8 mouse cellular contexts compared by ENCODE assay signal in genomic region chr5:134581146-134581545, GRCm38 (mm10). TPM values are rescaled to one million over a fixed set of nuclear protein-coding genes. Genes with fewer than 3 reads are reported as not detected.
DNase-seq lines count a peak whose midpoint lies in the region; ATAC-seq and TF ChIP-seq lines count a peak whose summit lies in the region.

Gene Rfc2, plus strand, starts transcription at chr5:134581366.

- TF ChIP-seq CTCF in thymus, adult 2 months (IDR thresholded peaks at IDR 0.05; ENCODE audit: borderline replicate concordance, control insufficient read depth, extremely low read depth, insufficient read depth, low read length, poor library complexity): no peak

- 95% methylated on average over 5 of the region's 5 CpGs for WGBS in thymus, adult 2 months
- WGBS in forebrain, embryonic 11.5 days: 88% methylated on average over 5 of the region's 5 CpGs
- 91% methylated on average over 5 of the region's 5 CpGs for WGBS in midbrain, embryonic 12.5 days

- DNase-seq in thymus, adult 2 months: no peak
- no peak for DNase-seq in thymus, postnatal 14 days
- no peak for DNase-seq in forebrain, embryonic 11.5 days (ENCODE audit: low spot score)
- no peak for DNase-seq in heart, postnatal 4 days
- no peak for DNase-seq in layer of hippocampus, postnatal 10 days (ENCODE audit: low spot score in 2 of 2)
- DNase-seq in embryo, embryonic 10.5 days (ENCODE audit: low spot score): no peak
- DNase-seq in cerebellum, postnatal 4 days (ENCODE audit: low spot score in 2 of 2): no peak

- no peak for ATAC-seq in forebrain, embryonic 11.5 days (replicated peaks; ENCODE audit: low FRiP score)
- ATAC-seq in midbrain, embryonic 12.5 days (ENCODE audit: low FRiP score, low read depth): no peak

- no peak within 1 kb of the TSS for H3K9ac ChIP-seq in forebrain, embryonic 11.5 days (ENCODE audit: low read length)
- H3K9ac ChIP-seq in midbrain, embryonic 12.5 days (replicated peaks): no peak within 1 kb of the TSS

- no peak for TF ChIP-seq POLR2A in thymus, adult 2 months (IDR thresholded peaks at IDR 0.05; ENCODE audit: control insufficient read depth, extremely low read depth, insufficient read depth, low read length, poor library complexity)

- no peak within 1 kb of the TSS for H3K4me2 ChIP-seq in forebrain, embryonic 11.5 days (ENCODE audit: low read depth, low read length, severe bottlenecking)
- no peak within 1 kb of the TSS for H3K4me2 ChIP-seq in midbrain, embryonic 12.5 days (replicated peaks)

- H3K27ac ChIP-seq in thymus, adult 2 months (ENCODE audit: control insufficient read depth, insufficient read depth, low read length): no peak within 1 kb of the TSS
- H3K27ac ChIP-seq in forebrain, embryonic 11.5 days (ENCODE audit: low read depth, low read length): no peak within 1 kb of the TSS
- H3K27ac ChIP-seq in midbrain, embryonic 12.5 days (replicated peaks): no peak within 1 kb of the TSS

- H3K9me3 ChIP-seq in forebrain, embryonic 11.5 days (ENCODE audit: control insufficient read depth, low read length): no peaks in the 10 kb centered on the region
- no peaks in the 10 kb centered on the region for H3K9me3 ChIP-seq in midbrain, embryonic 12.5 days

- peaks cover 3% of the 10 kb centered on the region for H3K4me1 ChIP-seq in thymus, adult 2 months (replicated peaks; ENCODE audit: control insufficient read depth, insufficient read depth, low read length)
- H3K4me1 ChIP-seq in forebrain, embryonic 11.5 days (replicated peaks; ENCODE audit: control insufficient read depth, insufficient read depth, low read length): peaks cover 5% of the 10 kb centered on the region
- peaks cover 14% of the 10 kb centered on the region for H3K4me1 ChIP-seq in midbrain, embryonic 12.5 days

- no peaks in the 10 kb centered on the region for H3K36me3 ChIP-seq in thymus, adult 2 months (ENCODE audit: control insufficient read depth, insufficient read depth, low read length)
- no peaks in the 10 kb centered on the region for H3K36me3 ChIP-seq in forebrain, embryonic 11.5 days (ENCODE audit: control insufficient read depth, insufficient read depth, low read length)
- peaks cover 5% of the 10 kb centered on the region; the same call in 1 of the 2 replicates for H3K36me3 ChIP-seq in midbrain, embryonic 12.5 days

- no peaks in the 10 kb centered on the region for H3K27me3 ChIP-seq in thymus, adult 2 months (ENCODE audit: control insufficient read depth, insufficient read depth, low read length)
- no peaks in the 10 kb centered on the region for H3K27me3 ChIP-seq in forebrain, embryonic 11.5 days (ENCODE audit: control insufficient read depth, insufficient read depth, low read length)
- no peaks in the 10 kb centered on the region for H3K27me3 ChIP-seq in midbrain, embryonic 12.5 days

- H3K4me3 ChIP-seq in thymus, adult 2 months (ENCODE audit: control insufficient read depth, insufficient read depth, low read length): no peak within 1 kb of the TSS
- H3K4me3 ChIP-seq in forebrain, embryonic 11.5 days (ENCODE audit: low read depth, low read length): no peak within 1 kb of the TSS
- no peak within 1 kb of the TSS for H3K4me3 ChIP-seq in midbrain, embryonic 12.5 days

RNA-seq across cellular contexts. Expression of gene Rfc2, which starts in this region (rescaled TPM):
- polyA plus RNA-seq in thymus, adult 2 months (2012; rRNA removed): 133 and 145 TPM in 2 replicates
- polyA plus RNA-seq in forebrain, embryonic 11.5 days (2014; fragmentation: Nextera tagmentation; extraction: Ambion mirVana): 375 and 391 TPM in 2 replicates
- 10 to 100 TPM; 75.2 to 78.2 TPM for total RNA-seq in heart, postnatal 4 days (2021)
- total RNA-seq in layer of hippocampus, postnatal 10 days (2021): 10 to 100 TPM; 63.0 to 65.2 TPM
- 264 and 268 TPM in 2 replicates for polyA plus RNA-seq in midbrain, embryonic 12.5 days (2016; fragmentation: Nextera tagmentation; extraction: Ambion mirVana)
